Mouse (Mus musculus): ENCODE measurements around the gene Necap1. TPM values are rescaled to one million over a fixed set of nuclear protein-coding genes. Genes with fewer than 3 reads are reported as not detected.
A peak's percentile ranks its signal among the peaks of the same experiment; 100 is the strongest.

The Necap1 gene
- polyA plus RNA-seq (2017; shearing (Covaris generic)), result 10 to 100 TPM; 63.7 to 80.3 TPM

GRCm38 (mm10) chr6:122873871-122874719 is at the start of gene Necap1:
Gene Necap1, plus strand, starts transcription at chr6:122874474.
- peak; percentile 88 for ATAC-seq

- ATAC-seq, result no peak
These were observed 49.1 kb upstream of the Necap1 start for GRCm38 (mm10) chr6:122825166-122825565.

- ATAC-seq, result peak; percentile 77
These were observed 48.1 kb upstream of the Necap1 start for GRCm38 (mm10) chr6:122825923-122826742.

GRCm38 (mm10) chr6:122828086-122828485 is 46.2 kb upstream of the Necap1 start:
- ATAC-seq, result no peak

- no peak for ATAC-seq
These were observed 41.4 kb upstream of the Necap1 start for GRCm38 (mm10) chr6:122832880-122833279.

- ATAC-seq, result peak; percentile 90
These were observed 39.9 kb upstream of the Necap1 start for GRCm38 (mm10) chr6:122834365-122834764.

- ATAC-seq, result no peak
These were observed 37.3 kb upstream of the Necap1 start for GRCm38 (mm10) chr6:122836974-122837373.

- ATAC-seq, result no peak
These were observed 36.7 kb upstream of the Necap1 start for GRCm38 (mm10) chr6:122837539-122837938.

- no peak for ATAC-seq
These were observed 30.5 kb upstream of the Necap1 start for GRCm38 (mm10) chr6:122843759-122844158.

- ATAC-seq, result no peak
These were observed 21.6 kb upstream of the Necap1 start for GRCm38 (mm10) chr6:122852696-122853095.

GRCm38 (mm10) chr6:122854552-122854951 is 19.7 kb upstream of the Necap1 start:
- ATAC-seq, result no peak

- no peak for ATAC-seq
These were observed 18.3 kb upstream of the Necap1 start, which contains the start of gene C3ar1 for GRCm38 (mm10) chr6:122855955-122856354. Gene C3ar1, minus strand, starts transcription at chr6:122856161.

GRCm38 (mm10) chr6:122862434-122862833 is 11.8 kb upstream of the Necap1 start:
- ATAC-seq, result no peak

GRCm38 (mm10) chr6:122862871-122863270 is 11.4 kb upstream of the Necap1 start:
- ATAC-seq, result no peak

GRCm38 (mm10) chr6:122867914-122868313 is 6.4 kb upstream of the Necap1 start:
- ATAC-seq, result no peak

GRCm38 (mm10) chr6:122869846-122870245 is 4.4 kb upstream of the Necap1 start:
- no peak for ATAC-seq

GRCm38 (mm10) chr6:122872800-122873199 is 1.5 kb upstream of the Necap1 start:
- ATAC-seq, result peak; percentile 49

- ATAC-seq, result peak; percentile 54
These were observed 581 bp downstream of the Necap1 start for GRCm38 (mm10) chr6:122874720-122875389.

GRCm38 (mm10) chr6:122879141-122879735 is 5.0 kb downstream of the Necap1 start:
- ATAC-seq, result no peak

- no peak for ATAC-seq
These were observed 5.7 kb downstream of the Necap1 start for GRCm38 (mm10) chr6:122879781-122880505.

- ATAC-seq, result no peak
These were observed 7.0 kb downstream of the Necap1 start for GRCm38 (mm10) chr6:122881287-122881686.

- ATAC-seq, result no peak
These were observed 9.3 kb downstream of the Necap1 start for GRCm38 (mm10) chr6:122883603-122884002.

Measured in CD4-positive, CD25-positive, alpha-beta regulatory T cell, adult 4 months (primary cell).